Mouse (Mus musculus) ES-CJ7 (cell line): ENCODE results near the gene Gm6205.
"Not testable (repeated sequence)": the region's sequence is repeated elsewhere in the genome, so short reads cannot be mapped to it uniquely, and the experiment has no call there.

Source experiments
- DNase-seq: peaks from one replicate; pipeline ENCODE4 v3.0.0; 2011; ENCODE audit warnings: low read depth, low spot score

Gm6205 gene

DNA sequence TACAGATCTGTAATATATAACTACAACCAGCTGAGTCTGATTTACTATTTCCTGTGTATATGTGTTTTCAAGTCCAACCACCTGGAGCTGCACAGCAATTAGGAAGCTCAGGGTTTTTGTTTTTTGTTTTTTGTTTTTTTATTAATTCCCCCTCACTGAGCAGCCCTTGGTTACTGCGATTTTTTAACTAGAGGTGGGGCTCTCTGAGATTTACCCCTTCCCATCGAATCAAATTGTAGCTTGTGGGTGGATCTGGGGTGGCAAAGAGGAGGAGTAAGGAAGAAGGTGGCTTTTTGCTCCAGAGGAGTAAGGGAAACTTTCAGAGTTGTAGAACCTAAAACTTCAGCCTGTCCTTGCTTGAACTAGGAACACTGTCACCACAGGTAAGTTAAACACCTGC, at the start of gene Gm6205:
Gene Gm6205 (plus strand): TSS at position 301 of the 400 bp plus-strand sequence.
- DNase-seq, result not testable (repeated sequence)

DNA sequence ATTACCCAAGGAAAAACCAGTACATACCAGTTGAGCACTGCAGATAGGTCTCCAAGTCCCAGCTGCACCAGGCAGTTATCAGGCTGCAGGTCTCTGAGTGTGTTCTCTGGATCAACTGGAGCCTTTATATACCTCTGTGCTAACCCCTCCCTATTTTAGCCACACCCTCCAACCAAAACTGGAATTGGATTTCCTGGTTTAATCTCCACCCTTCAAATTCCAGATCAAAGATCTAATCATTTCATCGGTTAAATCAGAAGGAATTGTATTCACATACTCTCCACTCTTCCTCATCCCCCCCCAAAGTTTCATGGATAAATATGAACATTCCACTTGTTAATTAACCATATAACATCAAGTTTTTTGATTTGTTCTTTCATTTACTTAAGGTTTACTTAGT, 31.9 kb upstream of the Gm6205 start, which contains the start of gene Gm3147:
Gene Gm3147 (minus strand): TSS at position 101 of the 400 bp plus-strand sequence.
- not testable (repeated sequence) for DNase-seq

DNA sequence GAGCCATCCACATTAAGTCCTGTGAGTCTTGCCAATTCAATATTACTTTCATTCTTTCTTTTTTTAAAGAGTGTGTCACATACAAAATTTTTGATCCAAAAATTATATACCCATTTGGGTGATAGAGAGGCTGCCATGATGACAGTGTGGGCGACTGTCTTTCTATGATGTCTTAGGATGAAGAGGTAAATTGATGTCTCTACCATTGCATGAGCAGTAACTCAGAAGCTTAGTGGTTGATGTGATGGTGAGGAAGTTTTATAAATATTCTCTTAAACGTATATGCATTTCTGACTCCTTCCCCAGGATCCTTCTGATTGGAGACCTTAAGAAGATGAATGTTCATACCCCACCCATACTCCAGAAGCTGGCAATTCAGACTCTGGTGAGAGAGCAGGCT, 24.5 kb upstream of the Gm6205 start, which contains the start of gene Gm6509:
Gene Gm6509 (plus strand): TSS at position 301 of the 400 bp plus-strand sequence.
- DNase-seq, result not testable (repeated sequence)
